Mouse (Mus musculus): ENCODE results near the gene Tor3a.
A peak's percentile ranks its signal among the peaks of the same experiment; 100 is the strongest.

Gene Tor3a

DNA sequence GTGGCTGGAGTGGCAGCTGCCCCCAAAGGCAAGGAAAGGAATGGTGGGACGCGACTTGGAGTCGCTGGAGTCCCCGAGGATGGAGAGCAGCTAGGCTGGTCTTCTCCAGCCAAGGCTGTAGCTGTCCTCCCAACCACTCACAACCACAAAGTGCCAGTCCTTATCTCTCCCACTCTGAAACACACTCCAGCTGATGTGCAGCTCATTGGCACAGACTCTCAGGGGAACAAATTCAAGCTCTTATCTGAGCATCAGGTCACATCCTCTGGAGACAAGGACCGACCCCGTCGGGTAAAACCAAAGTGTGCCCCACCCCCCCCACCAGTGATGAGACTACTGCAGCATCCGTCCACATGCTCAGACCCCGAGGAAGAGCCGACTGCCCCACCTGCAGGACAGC is 32.3 kb downstream of the Tor3a start:
- DNase-seq (ENCODE audit: inconsistent age in 2 of 2, low spot score in 1 of 2): no peak

DNA sequence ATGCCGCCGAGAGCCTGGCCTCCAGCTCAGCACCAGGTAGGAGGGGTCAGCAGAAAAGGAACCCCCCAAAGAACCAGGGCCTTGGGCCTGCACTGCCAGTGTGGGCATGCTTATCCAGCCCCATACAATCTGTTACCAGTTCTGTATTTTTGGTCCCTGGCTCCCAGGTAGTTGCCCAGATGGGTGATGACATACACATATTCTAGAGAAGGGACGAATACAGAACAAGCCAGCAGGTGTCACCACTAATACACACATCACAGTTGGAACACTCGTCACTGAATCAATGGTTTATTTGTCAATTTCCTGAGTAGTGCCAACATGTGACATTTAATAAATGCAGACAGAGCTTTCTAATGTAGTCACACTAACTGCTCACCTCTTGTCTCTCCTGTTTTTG is 33.6 kb downstream of the Tor3a start:
- DNase-seq (ENCODE audit: inconsistent age in 2 of 2, low spot score in 1 of 2): no peak

DNA sequence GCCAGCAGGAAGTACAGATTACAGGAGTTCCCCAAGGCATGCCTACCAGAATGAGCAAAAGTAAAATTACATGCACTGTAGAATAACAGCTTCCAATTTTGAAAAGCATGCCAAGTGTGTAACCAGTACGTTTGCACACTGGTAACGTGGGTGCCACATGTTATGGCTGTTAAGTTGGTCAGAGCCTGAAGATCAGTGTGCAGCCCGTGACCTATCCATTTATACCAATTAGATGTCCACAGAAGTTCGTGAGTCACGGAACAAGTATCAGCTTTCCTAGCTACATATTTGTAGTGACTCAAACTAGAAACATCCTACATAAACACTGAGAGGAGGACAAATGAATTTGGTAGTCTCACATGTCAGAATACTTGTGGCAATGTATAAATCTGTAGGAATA is 34.7 kb downstream of the Tor3a start:
- no peak for DNase-seq (ENCODE audit: inconsistent age in 2 of 2, low spot score in 1 of 2)

DNA sequence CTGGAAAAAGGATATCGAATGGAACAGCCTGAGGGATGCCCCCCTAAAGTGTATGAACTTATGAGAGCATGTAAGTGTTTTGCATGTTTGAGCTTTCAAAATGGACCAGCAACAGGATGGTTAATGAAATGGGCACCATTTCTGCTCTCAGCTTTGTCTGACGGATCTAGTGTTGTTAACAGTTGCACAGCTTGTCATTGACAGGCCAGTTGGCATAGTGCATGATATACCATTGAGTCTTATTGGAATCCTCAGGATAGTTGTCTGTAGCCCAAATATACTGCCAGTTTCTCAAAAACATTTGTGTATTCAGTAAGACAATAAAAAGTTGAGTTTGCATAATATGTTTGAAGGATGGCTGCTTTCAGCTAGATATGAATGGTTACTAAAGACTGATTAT is 39.0 kb downstream of the Tor3a start:
- DNase-seq (ENCODE audit: inconsistent age in 2 of 2, low spot score in 1 of 2): no peak

DNA sequence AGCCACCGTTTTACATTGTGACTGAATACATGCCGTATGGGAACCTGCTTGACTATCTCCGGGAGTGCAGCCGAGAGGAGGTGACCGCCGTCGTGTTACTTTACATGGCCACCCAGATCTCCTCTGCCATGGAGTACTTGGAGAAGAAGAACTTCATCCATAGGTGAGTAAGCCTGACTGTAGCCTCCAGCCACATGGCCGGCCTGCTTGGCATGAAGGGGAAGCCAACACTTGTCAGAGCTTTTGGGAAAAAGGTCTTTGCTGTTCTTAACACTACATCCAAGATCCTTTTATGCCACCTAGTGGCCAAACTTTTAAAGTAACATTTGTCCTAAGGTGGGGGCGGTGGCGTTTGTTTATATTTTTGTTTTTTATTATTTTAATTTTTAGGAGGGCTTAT is 41.1 kb downstream of the Tor3a start:
- DNase-seq (ENCODE audit: inconsistent age in 2 of 2, low spot score in 1 of 2): peak; percentile 40 to 79

DNA sequence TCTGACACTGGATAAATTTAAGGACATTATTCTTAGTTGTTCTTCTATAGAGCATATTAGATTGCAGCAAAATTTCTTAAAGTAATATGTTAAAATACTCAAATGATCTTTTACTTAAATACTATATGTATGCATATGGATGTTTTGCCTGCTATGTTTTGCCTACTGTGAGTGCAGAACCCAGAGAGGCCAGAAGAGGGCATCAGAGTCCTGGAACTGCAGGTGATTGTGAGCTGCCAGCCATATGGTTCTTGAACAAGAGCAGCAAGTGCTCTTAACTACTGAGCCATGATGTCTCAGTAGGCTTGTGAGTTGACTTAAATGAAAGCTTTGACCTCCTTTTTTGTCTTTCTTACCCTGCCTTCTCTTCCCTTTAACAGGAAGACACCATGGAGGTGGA is 43.2 kb downstream of the Tor3a start:
- DNase-seq (ENCODE audit: inconsistent age in 2 of 2, low spot score in 1 of 2): no peak

DNA sequence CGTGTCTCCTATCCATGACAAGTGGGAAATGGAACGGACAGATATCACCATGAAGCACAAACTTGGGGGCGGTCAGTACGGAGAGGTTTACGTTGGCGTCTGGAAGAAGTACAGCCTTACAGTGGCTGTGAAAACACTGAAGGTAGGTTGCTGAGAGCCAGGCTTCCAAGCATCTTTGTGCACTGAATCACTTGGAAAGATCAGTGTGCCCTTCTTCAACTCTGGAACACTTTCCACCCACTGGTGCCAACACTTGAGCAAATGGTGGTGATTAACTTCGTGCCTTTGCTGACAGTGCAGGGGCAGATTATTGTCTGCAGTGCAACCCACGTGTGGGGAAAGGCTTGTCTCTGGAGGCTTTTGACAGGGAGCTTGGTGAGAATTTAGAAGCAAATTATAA is 44.2 kb downstream of the Tor3a start:
- no peak for DNase-seq (ENCODE audit: inconsistent age in 2 of 2, low spot score in 1 of 2)

DNA sequence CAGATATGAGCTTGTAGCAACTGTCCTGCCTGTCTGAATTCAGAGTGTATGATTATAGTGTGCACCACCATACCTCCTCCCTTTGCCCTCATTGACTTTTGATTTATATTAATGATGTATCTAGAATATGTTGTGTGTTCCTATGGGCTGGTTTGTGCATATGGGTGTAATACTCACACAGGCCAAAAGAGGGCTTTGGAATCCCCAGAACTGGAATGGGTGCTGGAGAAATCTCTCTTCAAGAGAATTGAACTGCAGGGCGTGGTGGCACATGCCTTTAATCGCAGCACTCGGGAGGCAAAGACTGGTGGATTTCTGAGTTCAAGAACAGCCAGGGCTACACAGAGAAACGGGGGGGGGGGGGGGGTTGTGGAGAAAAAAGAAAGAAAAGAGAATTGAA is 47.4 kb downstream of the Tor3a start:
- DNase-seq (ENCODE audit: inconsistent age in 2 of 2, low spot score in 1 of 2): peak in 1 of 2 experiments; percentile 41

DNA sequence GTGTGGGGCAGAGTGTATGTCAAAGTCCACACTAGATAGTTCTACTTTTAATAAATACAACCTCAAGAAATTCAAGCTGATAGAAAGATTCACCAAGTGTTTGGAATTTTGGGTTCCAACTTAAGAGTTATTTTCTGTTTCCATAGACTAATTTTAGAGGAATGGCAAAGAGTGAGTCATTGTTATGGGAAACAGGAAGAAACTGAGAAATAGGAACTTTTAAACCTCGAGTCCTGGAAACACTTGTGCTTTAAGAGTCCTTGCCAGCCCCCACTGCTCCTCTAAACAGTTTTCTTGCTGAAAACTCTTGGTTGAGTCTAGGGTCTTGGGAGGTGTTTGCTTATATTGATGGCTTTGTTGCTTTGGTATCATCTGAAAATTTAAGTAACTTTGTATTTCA is 49.9 kb downstream of the Tor3a start:
- no peak for DNase-seq (ENCODE audit: inconsistent age in 2 of 2, low spot score in 1 of 2)

DNA sequence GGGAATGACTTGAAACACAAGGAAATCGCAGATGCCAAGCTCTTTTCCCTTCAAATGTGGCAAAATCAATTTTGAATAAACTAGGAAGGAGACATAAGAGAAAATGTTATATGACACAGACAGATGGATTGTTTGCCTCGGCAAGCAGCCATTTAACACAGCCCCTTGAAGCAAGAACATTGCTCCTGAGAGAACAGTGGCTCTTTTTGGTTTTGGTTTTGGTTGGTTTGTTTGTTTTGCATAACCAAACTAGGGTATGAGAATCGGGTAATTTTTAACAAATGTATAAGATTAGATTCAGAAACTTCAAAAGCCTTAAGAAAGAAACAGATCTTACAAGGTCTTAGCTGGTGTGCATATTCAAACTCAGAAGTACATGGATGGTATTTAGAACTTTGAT is 53.2 kb downstream of the Tor3a start:
- no peak for DNase-seq (ENCODE audit: inconsistent age in 2 of 2, low spot score in 1 of 2)

DNA sequence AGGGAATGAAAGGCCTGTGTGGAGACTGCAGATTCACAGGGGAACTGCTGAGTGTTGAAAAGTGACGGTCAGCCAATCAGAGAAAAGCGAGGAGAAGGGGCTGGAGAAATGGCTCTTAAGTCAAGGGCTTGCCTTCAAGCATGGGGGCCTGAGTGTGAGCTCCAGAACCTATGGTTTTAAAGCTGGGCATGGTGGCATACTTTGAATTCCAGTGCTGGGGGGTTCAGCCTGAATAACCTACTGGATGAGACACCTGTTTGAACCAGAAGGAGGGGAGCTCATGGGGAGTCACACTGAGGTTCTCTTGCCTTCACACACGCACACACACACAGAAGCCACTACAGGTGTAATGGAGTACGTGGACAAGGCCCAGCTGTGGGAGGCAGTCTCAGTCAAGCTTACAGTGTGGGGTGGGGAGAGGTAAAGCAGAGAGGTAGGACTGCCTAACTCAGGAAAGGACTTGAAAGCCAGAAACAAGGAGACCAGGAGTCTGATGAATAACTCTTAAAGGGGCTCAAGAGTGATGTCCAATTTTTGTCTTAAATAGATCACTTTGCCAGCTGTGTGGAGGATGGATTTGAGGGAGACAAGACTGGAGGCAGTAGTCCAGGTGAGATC is 53.8 kb downstream of the Tor3a start:
- no peak for DNase-seq (ENCODE audit: inconsistent age in 2 of 2, low spot score in 1 of 2)

DNA sequence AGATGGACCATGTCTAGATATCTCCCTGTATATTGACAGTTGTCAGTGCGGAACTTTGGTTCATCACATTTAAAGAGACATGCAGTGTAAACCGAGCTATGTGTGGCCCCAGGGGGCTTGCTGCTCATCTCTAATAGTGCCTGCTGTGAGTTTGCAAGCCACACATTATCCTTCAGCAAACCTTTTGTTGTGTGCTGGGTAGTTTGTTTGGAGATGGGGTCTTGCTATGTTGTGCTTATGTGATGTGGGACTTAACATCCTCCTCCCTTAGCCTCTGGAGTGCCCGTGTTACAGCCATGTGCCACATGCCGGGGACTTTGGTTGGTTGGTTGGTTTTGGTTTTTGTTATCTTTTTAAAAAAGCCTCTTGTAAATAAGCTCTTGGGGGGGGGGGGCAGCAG is 56.3 kb downstream of the Tor3a start:
- DNase-seq (ENCODE audit: inconsistent age in 2 of 2, low spot score in 1 of 2): no peak

DNA sequence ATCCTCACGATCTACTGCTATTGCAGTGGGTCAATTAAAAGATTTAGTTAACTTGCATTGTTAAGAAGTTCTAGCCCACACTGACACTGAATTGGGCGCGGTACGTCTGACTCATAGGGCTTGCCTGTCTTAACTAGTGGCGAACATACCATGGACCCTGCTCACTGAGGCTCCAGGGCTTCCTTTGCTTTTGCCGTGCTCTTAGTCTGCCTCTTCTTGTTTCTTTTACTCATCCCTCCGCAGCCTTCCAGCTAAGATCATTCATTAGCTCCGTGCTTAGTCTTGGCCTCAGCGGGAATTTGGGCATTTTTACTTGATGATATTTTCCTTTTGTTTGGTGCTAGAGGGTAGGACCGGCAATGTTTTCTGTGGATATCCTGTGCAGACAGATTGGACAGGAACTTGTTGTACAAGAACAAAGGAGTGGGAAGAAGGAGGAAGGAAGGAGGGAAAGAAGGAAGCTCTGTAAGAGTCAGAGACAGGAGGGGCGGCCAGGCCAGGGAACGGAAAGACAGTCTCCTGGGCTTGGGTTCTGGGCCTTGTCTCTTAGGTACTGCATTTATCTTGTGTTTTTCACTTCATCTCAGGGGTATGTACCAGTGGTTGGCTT is 57.1 kb downstream of the Tor3a start:
- peak in 1 of 2 experiments; percentile 41 for DNase-seq (ENCODE audit: inconsistent age in 2 of 2, low spot score in 1 of 2)

DNA sequence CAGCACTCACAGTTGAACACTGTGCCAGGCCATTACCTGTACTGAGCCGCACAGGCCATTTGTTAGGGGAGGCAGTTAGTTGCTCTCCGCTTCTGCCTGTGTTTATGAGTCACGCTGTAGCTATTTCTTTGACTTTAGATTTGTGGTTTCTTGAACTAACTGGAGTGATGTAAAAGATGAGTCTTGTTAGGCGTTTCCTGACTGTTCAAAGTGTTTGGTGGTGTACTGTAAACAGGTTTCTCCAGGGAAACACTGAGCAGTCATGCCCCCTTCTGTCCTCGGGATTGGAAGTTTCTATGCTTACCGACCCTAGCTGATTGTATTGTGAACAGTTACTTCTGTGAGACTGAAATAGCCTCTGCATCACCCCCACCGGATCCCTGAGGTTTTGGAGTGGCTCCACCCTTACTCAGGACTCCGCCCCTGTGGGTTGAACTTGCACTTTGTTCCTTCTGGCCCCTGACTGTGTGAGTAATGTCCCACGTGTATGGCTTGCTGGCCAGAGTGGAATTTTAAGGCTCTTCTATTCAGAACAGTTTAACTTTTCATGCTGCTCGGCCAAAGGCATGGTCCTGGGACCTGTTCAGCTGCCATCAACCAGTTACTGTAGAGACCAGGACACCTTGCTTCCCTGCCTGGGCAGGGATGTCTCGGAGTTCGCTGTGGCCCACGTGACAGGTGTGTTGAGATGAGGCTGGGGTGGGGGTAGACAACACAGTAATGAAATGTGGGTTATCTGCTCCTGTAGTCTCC is 58.6 kb downstream of the Tor3a start:
- peak; percentile 90 to 96 for DNase-seq (ENCODE audit: inconsistent age in 2 of 2, low spot score in 1 of 2)

DNA sequence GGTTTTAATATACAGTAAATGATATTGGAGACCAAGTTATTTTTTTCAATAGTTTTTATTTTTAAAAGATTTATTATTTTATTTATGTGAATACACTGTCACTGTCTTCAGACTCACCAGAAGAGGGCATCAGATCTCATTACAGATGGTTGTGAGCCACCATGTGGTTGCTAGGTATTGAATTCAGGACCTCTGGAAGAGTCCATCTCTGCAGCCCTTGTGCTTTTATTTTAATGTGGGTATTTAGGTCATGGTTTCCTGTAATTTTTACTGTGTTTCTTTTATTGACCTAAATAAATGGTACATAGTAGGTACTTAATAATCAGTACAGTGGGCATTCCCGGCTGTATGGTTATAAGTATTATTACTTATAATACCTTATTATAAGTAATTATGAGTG is 59.4 kb downstream of the Tor3a start:
- peak in 1 of 2 experiments; percentile 45 for DNase-seq (ENCODE audit: inconsistent age in 2 of 2, low spot score in 1 of 2)

DNA sequence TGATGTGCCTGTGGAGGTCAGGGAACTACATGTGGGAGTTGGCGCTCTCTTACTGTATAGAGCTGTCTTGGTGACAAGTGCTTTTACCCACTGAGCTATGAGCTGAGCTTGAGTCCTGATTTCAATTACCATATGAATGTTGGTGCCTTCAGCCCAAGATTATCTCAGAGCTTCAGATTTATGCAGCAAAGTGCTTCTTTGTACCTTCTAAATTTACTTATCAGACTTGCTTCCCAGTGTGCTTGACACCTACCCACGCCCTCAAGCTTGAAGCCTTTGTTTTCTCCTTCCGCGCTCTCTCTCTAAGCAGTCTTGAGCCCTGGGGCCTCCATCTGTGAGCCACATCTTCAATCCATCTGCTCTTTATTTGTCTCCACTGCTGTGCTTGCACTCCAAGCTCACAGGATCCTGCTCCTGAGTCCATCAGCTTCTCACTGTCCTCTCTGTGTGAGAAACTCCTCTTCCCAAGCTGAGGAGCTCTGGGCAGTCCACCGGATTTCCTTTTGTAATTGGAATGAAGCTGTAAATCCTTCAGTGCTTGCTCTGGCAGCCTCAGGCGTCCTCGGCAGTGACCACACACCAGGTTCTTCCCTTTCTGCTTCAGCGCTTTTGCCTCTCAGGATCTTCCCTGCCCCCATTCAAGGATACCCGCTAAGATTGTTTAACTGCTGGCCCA is 60.2 kb downstream of the Tor3a start:
- peak; percentile 38 to 59 for DNase-seq (ENCODE audit: inconsistent age in 2 of 2, low spot score in 1 of 2)

DNA sequence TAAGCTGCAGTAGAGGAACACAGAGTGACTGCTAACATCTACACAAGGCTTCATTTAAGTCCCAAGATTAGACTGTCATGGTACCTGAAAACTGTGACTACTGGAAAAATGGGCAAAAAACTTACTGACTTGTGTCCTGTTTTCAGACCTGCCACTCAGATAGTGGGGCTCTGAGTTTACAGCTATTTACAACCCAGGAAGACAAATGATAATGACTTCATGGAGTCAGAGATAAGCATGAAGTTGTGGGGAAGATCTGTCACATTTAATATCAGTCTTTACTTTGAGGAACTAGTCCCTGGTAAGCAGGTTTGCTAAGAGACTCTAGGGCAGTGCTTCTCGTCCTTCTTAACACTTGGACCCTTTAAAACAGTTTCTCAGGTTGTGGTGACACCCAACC is 63.9 kb downstream of the Tor3a start:
- DNase-seq (ENCODE audit: inconsistent age in 2 of 2, low spot score in 1 of 2): no peak

DNA sequence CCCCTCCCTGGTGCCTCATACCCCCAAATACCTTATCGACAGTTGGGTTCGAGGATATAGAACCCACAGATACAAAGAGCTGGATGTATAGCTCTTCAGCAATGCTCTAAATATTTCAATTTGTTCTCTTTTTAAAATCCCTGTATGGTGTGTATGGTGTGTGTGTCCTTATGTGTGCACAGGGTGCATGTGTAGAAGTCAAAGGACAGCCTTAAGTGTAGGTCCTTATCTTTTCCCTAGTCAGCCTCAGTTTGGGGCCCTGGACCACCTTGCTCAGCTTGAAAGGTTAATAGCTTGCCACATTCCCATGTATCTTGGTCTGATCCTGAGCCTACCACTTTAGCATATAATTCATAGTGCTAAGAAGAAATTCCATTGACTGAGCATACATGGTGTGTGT is 65.7 kb downstream of the Tor3a start:
- DNase-seq (ENCODE audit: inconsistent age in 2 of 2, low spot score in 1 of 2): no peak

DNA sequence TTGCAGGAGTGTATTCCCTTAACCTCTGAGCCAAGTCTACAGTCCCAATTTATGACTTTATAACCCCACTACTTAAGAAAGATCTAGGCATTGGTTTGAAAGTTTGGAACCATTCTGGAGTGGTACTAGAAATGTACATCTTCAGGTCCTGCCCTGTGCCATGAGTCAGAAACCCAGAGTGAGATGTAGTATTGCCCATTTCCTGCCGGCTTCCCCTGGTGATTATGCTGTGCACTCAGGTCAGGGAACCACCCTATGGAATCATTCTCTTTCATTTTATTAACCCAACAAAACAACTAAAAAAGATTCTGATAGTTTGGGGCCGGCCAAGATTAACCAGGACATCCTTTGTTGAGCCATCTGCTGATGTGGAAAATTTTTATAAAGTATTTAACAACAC is 68.2 kb downstream of the Tor3a start:
- no peak for DNase-seq (ENCODE audit: inconsistent age in 2 of 2, low spot score in 1 of 2)

DNA sequence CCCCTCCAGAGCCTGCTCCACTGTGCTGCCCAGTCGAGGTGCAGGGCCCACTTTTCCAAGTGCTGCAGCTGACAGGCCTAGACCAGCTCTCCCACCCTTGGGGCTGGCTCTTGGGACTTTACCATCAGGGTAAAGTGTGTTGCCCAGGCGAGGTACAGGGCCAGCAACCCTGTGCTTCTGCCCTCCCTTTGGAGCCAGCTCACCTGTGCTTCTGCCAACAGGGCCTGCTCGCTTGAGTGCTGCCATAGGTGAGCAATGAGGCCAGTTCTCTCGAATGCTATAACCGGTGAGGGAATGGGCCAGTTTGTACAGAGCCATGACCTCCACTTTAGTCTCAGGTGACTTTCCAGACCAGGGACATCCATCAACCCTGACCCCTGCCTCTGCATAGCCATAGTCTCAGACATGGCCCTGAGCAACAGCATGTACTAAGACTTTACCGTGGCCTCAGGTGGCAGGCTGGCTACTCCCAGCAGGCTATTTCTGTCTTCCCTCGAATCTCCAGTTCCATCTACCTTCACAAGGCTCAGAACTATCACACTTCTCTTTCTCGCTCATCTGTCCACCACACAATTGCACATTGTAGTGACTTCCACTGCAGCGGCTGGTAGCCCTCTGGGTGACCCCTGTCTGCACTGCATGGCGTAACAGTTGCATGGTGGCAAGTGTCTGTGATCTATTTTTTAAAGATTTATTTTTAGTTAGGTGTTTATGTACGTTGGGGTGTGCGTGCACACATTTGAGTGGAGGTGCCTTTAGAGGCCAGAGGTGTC is 68.9 kb downstream of the Tor3a start:
- no peak for DNase-seq (ENCODE audit: inconsistent age in 2 of 2, low spot score in 1 of 2)
